Mouse (Mus musculus) bone marrow macrophage, adult 2 months (primary cell): ENCODE data around the gene Mylip.

Source experiments
- CTCF ChIP-seq: IDR thresholded peaks from 2 replicates; pipeline ENCODE4 v1.5.1; 2012; ENCODE audit warnings: low read depth, mild to moderate bottlenecking, low read length, moderate library complexity
- POLR2A ChIP-seq: IDR thresholded peaks from 2 replicates; pipeline ENCODE4 v1.6.1; 2012; ENCODE audit warnings: mild to moderate bottlenecking, low read depth, low read length, borderline replicate concordance

- TF ChIP-seq CTCF (no peak), POLR2A (no peak)
Measured at GRCm38 (mm10) chr13:45414031-45414430, 24.5 kb downstream of the Mylip start.
